Mouse (Mus musculus): Measurements from ENCODE around the gene 4921517D22Rik. TPM values are rescaled to one million over a fixed set of nuclear protein-coding genes. Genes with fewer than 3 reads are reported as not detected.

4921517D22Rik gene
- total RNA-seq, 2 experiments from 2014 or later, result not detected

GRCm38 (mm10) chr13:59695781-59696180 lies 1.9 kb upstream of the 4921517D22Rik start:
- ATAC-seq (replicated peaks; ENCODE audit: poor library complexity), result no peak

GRCm38 (mm10) chr13:59691478-59691877 lies 2.4 kb downstream of the 4921517D22Rik start:
- ATAC-seq (replicated peaks; ENCODE audit: poor library complexity), result no peak

GRCm38 (mm10) chr13:59690576-59690975 lies 3.3 kb downstream of the 4921517D22Rik start:
- ATAC-seq (replicated peaks; ENCODE audit: poor library complexity), result no peak

- ATAC-seq (replicated peaks; ENCODE audit: poor library complexity), result peak; percentile 42
These were observed 4.1 kb downstream of the 4921517D22Rik start for GRCm38 (mm10) chr13:59689843-59690242.

- ATAC-seq (replicated peaks; ENCODE audit: poor library complexity), result peak; percentile 53
These were observed 4.6 kb downstream of the 4921517D22Rik start for GRCm38 (mm10) chr13:59689313-59689712.

GRCm38 (mm10) chr13:59688338-59688770 lies 5.6 kb downstream of the 4921517D22Rik start:
- ATAC-seq (replicated peaks; ENCODE audit: poor library complexity), result peak; percentile 28; the same call in 1 of the 2 replicates

- ATAC-seq (replicated peaks; ENCODE audit: poor library complexity), result no peak
These were observed 8.7 kb downstream of the 4921517D22Rik start for GRCm38 (mm10) chr13:59685236-59685635.

- ATAC-seq (replicated peaks; ENCODE audit: poor library complexity), result peak; percentile 95
These were observed 11.3 kb downstream of the 4921517D22Rik start for GRCm38 (mm10) chr13:59682629-59683028.

GRCm38 (mm10) chr13:59679908-59680307 lies 14.0 kb downstream of the 4921517D22Rik start:
- no peak for ATAC-seq (replicated peaks; ENCODE audit: poor library complexity)

- ATAC-seq (replicated peaks; ENCODE audit: poor library complexity), result no peak
These were observed 14.6 kb downstream of the 4921517D22Rik start for GRCm38 (mm10) chr13:59679306-59679705.

- peak; percentile 36 for ATAC-seq (replicated peaks; ENCODE audit: poor library complexity)
These were observed 17.3 kb downstream of the 4921517D22Rik start for GRCm38 (mm10) chr13:59676316-59677229.

- ATAC-seq (replicated peaks; ENCODE audit: poor library complexity), result peak; percentile 37
These were observed 18.5 kb downstream of the 4921517D22Rik start, which contains the start of gene Golm1 for GRCm38 (mm10) chr13:59675151-59676011. TSS of gene Golm1 (minus strand) at chr13:59675811.

GRCm38 (mm10) chr13:59674761-59675150 lies 19.2 kb downstream of the 4921517D22Rik start:
- no peak; the same call in 1 of the 2 replicates for ATAC-seq (replicated peaks; ENCODE audit: poor library complexity)

- ATAC-seq (replicated peaks; ENCODE audit: poor library complexity), result no peak
These were observed 19.7 kb downstream of the 4921517D22Rik start for GRCm38 (mm10) chr13:59674215-59674614.

- no peak for ATAC-seq (replicated peaks; ENCODE audit: poor library complexity)
These were observed 20.3 kb downstream of the 4921517D22Rik start for GRCm38 (mm10) chr13:59673597-59673996.

- peak; percentile 51 for ATAC-seq (replicated peaks; ENCODE audit: poor library complexity)
These were observed 21.7 kb downstream of the 4921517D22Rik start for GRCm38 (mm10) chr13:59672248-59672647.

- no peak for ATAC-seq (replicated peaks; ENCODE audit: poor library complexity)
These were observed 22.4 kb downstream of the 4921517D22Rik start for GRCm38 (mm10) chr13:59671521-59671920.

- no peak for ATAC-seq (replicated peaks; ENCODE audit: poor library complexity)
These were observed 24.0 kb downstream of the 4921517D22Rik start for GRCm38 (mm10) chr13:59669946-59670345.

- peak; percentile 79 for ATAC-seq (replicated peaks; ENCODE audit: poor library complexity)
These were observed 25.3 kb downstream of the 4921517D22Rik start for GRCm38 (mm10) chr13:59668501-59669093.

GRCm38 (mm10) chr13:59667763-59668162 lies 26.1 kb downstream of the 4921517D22Rik start:
- ATAC-seq (replicated peaks; ENCODE audit: poor library complexity), result no peak

Measured in megakaryocyte progenitor cell, adult 5-6 weeks (primary cell).